Comparison of ENCODE assay signal across 8 mouse cellular contexts in the genomic region with DNA sequence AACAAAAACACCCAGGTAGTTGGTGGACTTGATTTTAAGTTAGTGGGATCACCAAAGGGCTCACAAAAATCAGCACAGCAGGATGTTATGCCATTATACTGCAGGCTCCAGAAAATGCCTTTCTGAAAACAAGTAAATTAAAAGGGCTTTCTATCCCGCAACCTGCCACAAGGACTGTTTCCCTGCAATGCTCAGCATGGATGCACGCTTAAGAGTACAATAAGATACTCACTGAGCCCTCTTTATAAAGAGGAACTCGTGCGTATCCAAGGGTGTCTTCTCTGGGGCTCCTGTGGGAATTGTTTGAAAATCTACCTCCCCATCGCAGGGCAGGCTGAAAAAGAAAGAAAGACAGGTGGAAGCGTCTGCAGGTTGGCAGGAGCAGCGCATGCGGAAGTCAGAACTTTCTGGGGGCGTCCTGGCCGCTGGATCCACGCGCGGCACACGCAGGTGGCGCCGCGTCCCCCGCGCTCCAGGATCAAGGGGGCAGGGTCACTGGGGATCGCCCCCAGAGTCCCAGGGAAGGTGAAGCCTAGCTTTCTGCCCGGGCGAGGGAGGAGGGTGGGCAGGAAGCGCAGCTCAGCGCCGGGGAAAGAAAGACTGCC. TPM values are rescaled to one million over a fixed set of nuclear protein-coding genes. Genes with fewer than 3 reads are reported as not detected.
DNase-seq lines count a peak whose midpoint lies in the region; ATAC-seq and TF ChIP-seq lines count a peak whose summit lies in the region.

No protein-coding gene starts in this region.

- DNase-seq in kidney, postnatal 36 days: no peak
- peak; percentile 30 for DNase-seq in embryo, embryonic 11.5 days (ENCODE audit: low read depth, low spot score)
- DNase-seq in hindbrain, postnatal 0 days (ENCODE audit: low spot score): peak; percentile 51
- no peak for DNase-seq in adrenal gland, adult 18-20 months (ENCODE audit: low spot score in 2 of 2)
- no peak for DNase-seq in adrenal gland, adult 8-10 months

- H3K9ac ChIP-seq in kidney, embryonic 14.5 days (ENCODE audit: low read depth, low read length): peak overlapping the region; percentile 91
- H3K9ac ChIP-seq in hindbrain, postnatal 0 days (replicated peaks; ENCODE audit: low read length): peak overlapping the region; percentile 71

- no peaks in the 10 kb centered on the region for H3K9me3 ChIP-seq in kidney, embryonic 14.5 days (ENCODE audit: control insufficient read depth, low read length)
- H3K9me3 ChIP-seq in E14TG2a.4 (ENCODE audit: low read length): no peaks in the 10 kb centered on the region
- no peaks in the 10 kb centered on the region for H3K9me3 ChIP-seq in hindbrain, postnatal 0 days (ENCODE audit: low read length)

- H3K4me1 ChIP-seq in kidney, embryonic 14.5 days (ENCODE audit: control insufficient read depth, insufficient read depth, low read length): peaks cover 14% of the 10 kb centered on the region; the same call in 1 of the 2 replicates
- peaks cover 51% of the 10 kb centered on the region for H3K4me1 ChIP-seq in E14TG2a.4 (replicated peaks; ENCODE audit: low read depth, low read length)
- no peaks in the 10 kb centered on the region for H3K4me1 ChIP-seq in hindbrain, postnatal 0 days (ENCODE audit: insufficient read depth, low read length)

- TF ChIP-seq CTCF in E14TG2a.4 (conservative IDR thresholded peaks at IDR 0.05; ENCODE audit: low read length): peak; percentile 20; the same call in 1 of the 2 replicates
- peak; percentile 55 for TF ChIP-seq CTCF in hindbrain, postnatal 0 days (IDR thresholded peaks at IDR 0.05; ENCODE audit: low read depth)

- peak; percentile 34 for ATAC-seq in kidney, embryonic 14.5 days (ENCODE audit: low FRiP score, low TSS enrichment)
- peak; percentile 19; the same call in 1 of the 2 replicates for ATAC-seq in hindbrain, postnatal 0 days
- ATAC-seq in megakaryocyte-erythroid progenitor cell, adult 5-6 weeks (replicated peaks; ENCODE audit: low FRiP score, low TSS enrichment, poor library complexity, severe bottlenecking): peak; percentile 38; the same call in 1 of the 2 replicates

- peak overlapping the region; percentile 82 for H3K4me3 ChIP-seq in kidney, embryonic 14.5 days (ENCODE audit: low read length)
- H3K4me3 ChIP-seq in E14TG2a.4 (replicated peaks; ENCODE audit: low read length): peak overlapping the region; percentile 91
- peak overlapping the region; percentile 88 for H3K4me3 ChIP-seq in hindbrain, postnatal 0 days (ENCODE audit: low read length)

- WGBS in kidney, embryonic 14.5 days: 0% methylated on average over 25 of the region's 25 CpGs
- WGBS in hindbrain, postnatal 0 days: under 1% methylated on average over 25 of the region's 25 CpGs

- H3K36me3 ChIP-seq in kidney, embryonic 14.5 days (ENCODE audit: control insufficient read depth, insufficient read depth, low read length): peaks cover 10% of the 10 kb centered on the region
- H3K36me3 ChIP-seq in E14TG2a.4 (ENCODE audit: insufficient read depth, low read length): 0 out of 2 replicates have a peak, but pooled peaks cover 4% of the 10 kb centered on the region
- no peaks in the 10 kb centered on the region for H3K36me3 ChIP-seq in hindbrain, postnatal 0 days (ENCODE audit: insufficient read depth, low read length)

- peak overlapping the region; percentile 92 for H3K27ac ChIP-seq in kidney, embryonic 14.5 days (ENCODE audit: low read depth, low read length)
- peak overlapping the region; percentile 67 for H3K27ac ChIP-seq in hindbrain, postnatal 0 days

- H3K4me2 ChIP-seq in kidney, embryonic 14.5 days (replicated peaks; ENCODE audit: low read depth, low read length): peak overlapping the region; percentile 82
- H3K4me2 ChIP-seq in hindbrain, postnatal 0 days (ENCODE audit: low read depth, low read length): peak overlapping the region; percentile 95

- no peaks in the 10 kb centered on the region for H3K27me3 ChIP-seq in kidney, embryonic 14.5 days (ENCODE audit: control insufficient read depth, insufficient read depth, low read length)
- peaks cover 49% of the 10 kb centered on the region for H3K27me3 ChIP-seq in E14TG2a.4 (ENCODE audit: insufficient read depth, low read length)
- H3K27me3 ChIP-seq in hindbrain, postnatal 0 days (ENCODE audit: insufficient read depth, low read length): no peaks in the 10 kb centered on the region

RNA-seq across cellular contexts. Expression of a gene that starts 0.4 kb away (rescaled TPM):
- polyA plus RNA-seq in kidney, embryonic 14.5 days (2014; fragmentation: Nextera tagmentation; extraction: Ambion mirVana): 25.8 and 31.1 TPM in 2 replicates
- total RNA-seq in hindbrain, postnatal 0 days (2014; rRNA removed): 2.4 and 3.5 TPM in 2 replicates
- polyA plus RNA-seq in hindbrain, postnatal 0 days (2015; fragmentation: Nextera tagmentation; extraction: Ambion mirVana): 4.6 and 5.5 TPM in 2 replicates
- 1.7 TPM in 1 of 2 replicates, not detected in the other for total RNA-seq in megakaryocyte-erythroid progenitor cell, adult 5-6 weeks (2014; fragmentation: Nextera tagmentation)
- total RNA-seq in megakaryocyte-erythroid progenitor cell, adult 5-6 weeks (2017): 0.11 and 0.33 TPM in 2 replicates
- 1 to 10 TPM; 1.3 to 2.5 TPM for total RNA-seq in adrenal gland, adult 18-20 months (2021)
- total RNA-seq in adrenal gland, adult 8-10 months (2022): 1 to 10 TPM; 1.8 to 4.8 (median 2.5) TPM

RNA-seq across cellular contexts. Expression of a gene that starts 54.1 kb away (rescaled TPM):
- 13.4 and 17.9 TPM in 2 replicates for polyA plus RNA-seq in kidney, embryonic 14.5 days (2014; fragmentation: Nextera tagmentation; extraction: Ambion mirVana)
- 13.9 and 15.7 TPM in 2 replicates for total RNA-seq in hindbrain, postnatal 0 days (2014; rRNA removed)
- polyA plus RNA-seq in hindbrain, postnatal 0 days (2015; fragmentation: Nextera tagmentation; extraction: Ambion mirVana): 21.5 and 21.6 TPM in 2 replicates
- total RNA-seq in megakaryocyte-erythroid progenitor cell, adult 5-6 weeks (2014; fragmentation: Nextera tagmentation): not detected in 2 replicates
- not detected in 2 replicates for total RNA-seq in megakaryocyte-erythroid progenitor cell, adult 5-6 weeks (2017)
- total RNA-seq in adrenal gland, adult 18-20 months (2021): 1 to 10 TPM; 7.7 to 8.7 TPM
- total RNA-seq in adrenal gland, adult 8-10 months (2022): 10 to 100 TPM in 2 of 4 experiments, 1 to 10 TPM in 2; 9.5 to 14.6 (median 10.4) TPM

RNA-seq across cellular contexts. Expression of a gene that starts 58.7 kb away (rescaled TPM):
- 9.0 and 9.9 TPM in 2 replicates for polyA plus RNA-seq in kidney, embryonic 14.5 days (2014; fragmentation: Nextera tagmentation; extraction: Ambion mirVana)
- total RNA-seq in hindbrain, postnatal 0 days (2014; rRNA removed): 0.14 and 0.99 TPM in 2 replicates
- polyA plus RNA-seq in hindbrain, postnatal 0 days (2015; fragmentation: Nextera tagmentation; extraction: Ambion mirVana): 2.6 and 2.9 TPM in 2 replicates
- total RNA-seq in megakaryocyte-erythroid progenitor cell, adult 5-6 weeks (2014; fragmentation: Nextera tagmentation): not detected in 2 replicates
- total RNA-seq in megakaryocyte-erythroid progenitor cell, adult 5-6 weeks (2017): not detected in 2 replicates
- total RNA-seq in adrenal gland, adult 18-20 months (2021): under 1 TPM; 0.43 to 0.48 TPM
- total RNA-seq in adrenal gland, adult 8-10 months (2022): under 1 TPM; 0.35 to 0.70 (median 0.41) TPM

Comparison
In these comparisons a context has a peak if more than half of its experiments do, and no peak if none do; other contexts are left out.
1. DNase-seq: peak in embryo, embryonic 11.5 days (single experiment) and hindbrain, postnatal 0 days (single experiment); none in kidney, postnatal 36 days (0 of 2), adrenal gland, adult 18-20 months (0 of 2) and adrenal gland, adult 8-10 months (single experiment).
2. RNA of a gene that starts 54.1 kb away (total RNA-seq): 13.9 to 15.7 TPM in hindbrain, postnatal 0 days, 9.5 to 14.6 TPM in adrenal gland, adult 8-10 months and 7.7 to 8.7 TPM in adrenal gland, adult 18-20 months; not detected in megakaryocyte-erythroid progenitor cell, adult 5-6 weeks; every median in the first group is over 4 times any median in the second.
3. Peak in every context shown above with its lines, with median percentiles within 50 percentile points of each other: ATAC-seq and H3K4me3 ChIP-seq.